Mouse (Mus musculus) forebrain, embryonic 10.5 days (tissue): Measurements from ENCODE around the gene Tsc22d2. TPM values are rescaled to one million over a fixed set of nuclear protein-coding genes. Genes with fewer than 3 reads are reported as not detected.

Experiments used
- DNase-seq: peaks from one replicate; pipeline ENCODE4 v3.0.0-alpha.2; 2017; ENCODE audit warnings: low spot score; ENCODE audit errors: extremely low spot score
- H3K27ac ChIP-seq: fragments of 300-500 bp; sonication (generic); 2 replicates; pipeline ENCODE4 v1.5.1; 2016; ENCODE audit warnings: mild to moderate bottlenecking
- H3K27me3 ChIP-seq: fragments of 300-500 bp; sonication (generic); 2 replicates; pipeline ENCODE4 v1.6.1; 2016; ENCODE audit warnings: mild to moderate bottlenecking; ENCODE audit not compliant: poor library complexity, severe bottlenecking
- H3K36me3 ChIP-seq: fragments of 300-500 bp; sonication (generic); replicated peaks from 2 replicates; pipeline ENCODE4 v1.6.1; 2016; ENCODE audit warnings: mild to moderate bottlenecking, moderate library complexity
- H3K4me1 ChIP-seq: fragments of 300-500 bp; sonication (generic); 2 replicates; pipeline ENCODE4 v1.6.1; 2016
- H3K4me3 ChIP-seq: fragments of 300-500 bp; sonication (generic); 2 replicates; pipeline ENCODE4 v1.5.1; 2016; ENCODE audit warnings: mild to moderate bottlenecking, moderate library complexity
- H3K9me3 ChIP-seq: fragments of 300-500 bp; sonication (generic); 2 replicates; pipeline ENCODE4 v1.6.1; 2016; ENCODE audit warnings: mild to moderate bottlenecking, moderate library complexity
- WGBS: fragments of 180-500 bp; shearing (Covaris S2); methylation state at CpG from one replicate; pipeline ENCODE4 v1.1.7; 2016; 5-methylcytosine and 5-hydroxymethylcytosine counted together
- polyA plus RNA-seq: library from polyadenylated mRNA; unstranded; fragments of >200 nt; fragmentation: Nextera tagmentation; extraction: Ambion mirVana; gene quantifications from 2 replicates; pipeline ENCODE4 v1.2.1, GENCODE M21; 2016

Tsc22d2 gene
- 6.3 and 6.6 TPM in 2 replicates for polyA plus RNA-seq

DNA sequence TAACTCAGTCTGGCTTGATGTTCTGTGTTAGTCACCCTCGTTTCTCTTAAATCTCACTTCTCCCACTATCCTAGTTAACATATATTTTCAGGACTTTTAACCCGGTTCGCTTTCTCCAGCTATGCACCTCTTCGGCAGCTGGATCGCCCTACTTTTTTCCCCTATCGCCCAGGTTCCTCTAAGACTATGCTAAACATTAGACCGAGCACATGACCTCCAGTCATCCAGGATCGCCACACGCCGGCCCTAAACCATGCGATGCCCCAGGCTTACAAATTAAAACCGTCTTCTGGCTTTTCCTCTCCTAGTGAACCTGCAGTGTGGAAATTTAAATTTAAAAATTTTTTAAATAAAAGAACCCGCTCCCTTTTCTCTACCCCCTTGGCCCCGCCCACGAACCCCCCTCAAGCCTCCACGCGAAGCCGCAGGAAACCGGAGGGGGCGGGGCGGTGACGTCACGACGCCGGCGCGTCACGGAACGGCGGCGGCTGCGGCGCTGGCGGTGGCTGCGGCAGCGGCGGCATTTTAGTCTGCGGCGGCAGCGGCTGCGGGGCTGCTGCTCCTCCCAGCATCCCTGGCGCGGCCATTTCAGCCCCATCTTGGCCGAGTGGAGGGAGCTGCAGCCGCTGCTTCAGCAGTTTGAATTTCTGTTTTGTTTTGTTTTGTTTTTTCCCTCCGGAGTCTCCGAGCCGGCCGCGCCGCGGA is at the start of gene Tsc22d2:
Tsc22d2 (plus strand) TSS at position 482 of the 705 bp plus-strand sequence.
- H3K4me1 ChIP-seq = peaks cover 31% of the 10 kb centered on the region
- no peaks in the 10 kb centered on the region for H3K9me3 ChIP-seq
- DNase-seq = peak; percentile 92
- no peaks in the 10 kb centered on the region for H3K27me3 ChIP-seq
- WGBS = under 1% methylated on average over 52 of the region's 52 CpGs
- H3K36me3 ChIP-seq = peaks cover 10% of the 10 kb centered on the region
- peak within 1 kb of the TSS; percentile 98 for H3K27ac ChIP-seq
- H3K4me3 ChIP-seq = peak within 1 kb of the TSS; percentile 99

DNA sequence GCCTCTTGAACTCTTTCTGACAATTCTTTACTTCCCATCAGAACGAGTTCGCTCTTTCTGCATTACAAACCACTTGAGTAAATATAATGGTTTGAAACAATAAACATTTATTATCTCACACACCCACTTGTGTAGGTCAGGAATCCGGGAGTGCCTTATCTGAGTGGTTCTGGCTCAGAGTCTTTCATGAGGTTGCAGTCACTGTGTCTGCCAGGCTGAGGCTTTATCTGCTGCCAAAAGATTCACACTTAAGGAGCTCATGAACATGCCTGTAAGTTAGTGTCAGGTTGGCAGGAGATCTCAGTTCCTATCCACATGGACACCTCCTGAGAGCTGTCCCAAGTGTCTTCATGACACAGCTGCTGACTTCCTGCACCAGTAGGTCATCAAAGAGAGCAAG is 47.8 kb upstream of the Tsc22d2 start:
- Histone ChIP-seq H3K4me1 (peaks cover 3% of the 10 kb centered on the region), H3K36me3 (no peaks in the 10 kb centered on the region), H3K27me3 (no peaks in the 10 kb centered on the region), H3K27ac (no peak overlapping the region), H3K4me3 (no peak overlapping the region), H3K9me3 (no peaks in the 10 kb centered on the region)
- WGBS = 83% methylated on average over 3 of the region's 3 CpGs
- DNase-seq = no peak

DNA sequence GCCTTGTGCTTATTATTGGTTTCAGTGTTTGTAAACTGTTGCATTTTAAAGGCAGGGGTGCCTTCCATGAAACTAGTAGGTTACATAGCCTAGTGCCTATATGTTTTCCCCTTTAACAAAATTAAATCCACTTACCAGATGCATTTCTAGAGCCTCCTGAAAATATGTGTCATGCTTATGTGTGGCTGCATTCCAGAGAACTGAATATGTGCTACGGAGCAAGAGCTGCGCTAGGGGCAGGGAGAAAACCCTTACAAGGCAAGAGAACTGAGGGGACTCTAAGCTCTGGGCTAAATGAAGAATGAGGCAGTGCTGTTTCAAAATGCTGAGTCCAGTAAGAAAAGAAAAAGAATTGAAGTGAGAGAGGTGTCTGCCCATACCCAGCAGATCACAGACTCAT is 43.7 kb upstream of the Tsc22d2 start:
- H3K9me3 ChIP-seq = no peaks in the 10 kb centered on the region
- DNase-seq = no peak
- no peaks in the 10 kb centered on the region for H3K36me3 ChIP-seq
- peaks cover 8% of the 10 kb centered on the region for H3K27me3 ChIP-seq
- peaks cover 19% of the 10 kb centered on the region for H3K4me1 ChIP-seq
- 89% methylated on average over 2 of the region's 2 CpGs for WGBS
- no peak overlapping the region for H3K27ac ChIP-seq
- H3K4me3 ChIP-seq = no peak overlapping the region

DNA sequence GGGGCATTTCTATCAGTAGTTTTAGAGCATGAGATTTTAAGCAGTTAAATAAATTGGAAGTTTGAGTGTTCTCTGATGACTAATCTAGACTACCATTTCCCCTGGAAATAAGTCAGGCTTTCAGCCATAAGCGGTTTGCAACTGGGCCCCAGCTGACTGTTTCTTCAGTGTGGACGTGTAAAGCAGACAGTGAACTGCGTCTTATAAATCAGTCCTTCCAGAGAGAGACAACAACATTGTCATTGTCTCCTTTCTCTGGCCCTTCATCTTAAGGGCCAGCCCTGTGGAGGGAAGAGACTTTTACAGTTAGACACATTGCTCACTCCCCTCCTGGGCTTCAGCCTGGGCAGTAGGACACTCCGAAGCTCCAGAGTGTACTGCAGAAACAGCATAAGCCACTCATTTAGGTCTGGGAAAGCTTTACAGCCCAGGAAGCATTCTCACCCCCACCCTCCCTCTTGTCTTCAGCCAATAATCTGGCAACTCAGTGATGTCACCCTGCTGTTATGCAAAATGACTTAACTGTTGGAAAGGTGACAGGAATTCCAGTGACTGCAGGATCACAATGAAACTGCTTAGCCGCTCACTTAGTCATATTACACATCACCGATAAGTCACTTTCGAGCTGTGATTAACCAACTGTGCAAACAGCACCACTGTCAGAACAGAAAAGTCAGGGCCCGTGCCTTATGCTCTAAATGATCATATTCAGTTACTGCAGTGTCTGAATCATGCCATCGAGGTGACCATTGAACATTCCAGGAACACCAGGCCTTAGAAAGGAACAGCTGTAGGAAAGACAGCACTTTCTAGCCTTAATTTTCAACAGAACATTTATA is 42.2 kb upstream of the Tsc22d2 start:
- 0 out of 2 replicates have a peak overlapping the region, but pooled peaks have one; percentile 44 for H3K27ac ChIP-seq
- 8% methylated on average over 9 of the region's 9 CpGs for whole genome bisulfite sequencing
- H3K4me3 ChIP-seq = peak overlapping the region; percentile 27

DNA sequence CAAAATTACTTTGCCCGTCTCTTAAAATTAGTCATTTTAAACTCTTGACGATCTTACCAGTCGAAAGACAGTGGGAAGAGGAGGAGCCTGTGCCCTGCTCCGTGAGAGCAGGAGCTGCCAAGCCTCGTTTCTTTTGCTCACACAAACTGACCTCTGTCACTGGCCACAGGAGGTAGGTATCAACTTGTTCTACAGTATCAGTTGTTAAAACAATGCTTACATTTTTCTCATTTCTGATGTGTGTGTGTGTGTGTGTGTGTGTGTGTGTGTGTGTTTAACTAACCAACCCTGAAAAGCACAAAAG is 41.7 kb upstream of the Tsc22d2 start:
- 12% methylated on average over 5 of the region's 5 CpGs for WGBS
- H3K27ac ChIP-seq = 0 out of 2 replicates have a peak overlapping the region, but pooled peaks have one; percentile 35
- no peaks in the 10 kb centered on the region for H3K36me3 ChIP-seq
- peak overlapping the region; percentile 27 for H3K4me3 ChIP-seq
- no peaks in the 10 kb centered on the region for H3K9me3 ChIP-seq
- peaks cover 24% of the 10 kb centered on the region for H3K4me1 ChIP-seq
- H3K27me3 ChIP-seq = peaks cover 8% of the 10 kb centered on the region
- DNase-seq = no peak

More for the DNA sequence above, 42.2 kb upstream of the Tsc22d2 start:
- peaks cover 19% of the 10 kb centered on the region for H3K4me1 ChIP-seq
- DNase-seq = peak; percentile 39
- H3K36me3 ChIP-seq = no peaks in the 10 kb centered on the region
- H3K27me3 ChIP-seq = peaks cover 8% of the 10 kb centered on the region
- no peaks in the 10 kb centered on the region for H3K9me3 ChIP-seq

DNA sequence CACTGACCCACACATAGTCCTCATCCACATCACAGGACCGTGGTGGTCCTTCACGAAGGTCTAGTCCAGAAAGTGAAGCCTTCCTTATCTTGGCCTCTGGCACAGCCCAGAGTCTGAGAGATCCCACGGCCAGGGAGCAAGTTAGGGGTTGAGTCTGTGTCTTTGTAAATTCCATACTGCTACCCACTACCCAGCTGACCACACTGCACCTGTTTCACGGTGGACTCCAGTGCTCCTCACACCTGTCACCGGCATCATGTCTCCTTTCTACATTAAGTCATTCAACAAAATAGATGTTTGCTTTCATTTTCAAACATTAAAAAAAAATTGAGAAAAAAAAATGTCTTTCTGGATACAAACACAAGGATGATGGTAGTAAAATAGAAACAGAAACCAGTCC is 40.2 kb upstream of the Tsc22d2 start:
- WGBS = 88% methylated on average over 5 of the region's 5 CpGs
- Histone ChIP-seq H3K27me3 (peaks cover 8% of the 10 kb centered on the region), H3K36me3 (no peaks in the 10 kb centered on the region), H3K4me3 (no peak overlapping the region), H3K4me1 (peaks cover 24% of the 10 kb centered on the region), H3K9me3 (no peaks in the 10 kb centered on the region), H3K27ac (no peak overlapping the region)
- no peak for DNase-seq

DNA sequence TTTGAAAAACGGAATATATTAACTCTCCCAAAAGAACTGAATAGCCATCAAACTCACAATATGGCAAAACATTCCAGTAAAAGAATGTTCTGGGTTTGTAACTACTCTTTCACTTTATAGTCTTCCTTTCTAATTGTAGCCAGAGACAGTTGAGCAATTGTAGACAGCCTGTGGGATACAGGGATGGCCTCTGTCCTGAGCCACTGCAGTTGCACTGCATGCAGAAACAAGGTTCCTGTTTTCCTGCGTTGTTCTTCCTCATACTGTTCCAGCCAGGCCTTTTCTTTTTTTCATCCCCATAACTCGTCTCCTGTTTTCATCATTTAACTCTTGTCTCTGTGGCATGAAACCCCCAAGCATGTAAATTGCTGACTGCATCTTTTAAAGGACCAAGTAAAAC is 37.8 kb upstream of the Tsc22d2 start:
- Histone ChIP-seq H3K27ac (no peak overlapping the region), H3K36me3 (no peaks in the 10 kb centered on the region), H3K4me1 (peaks cover 21% of the 10 kb centered on the region), H3K4me3 (no peak overlapping the region), H3K27me3 (peaks cover 8% of the 10 kb centered on the region), H3K9me3 (no peaks in the 10 kb centered on the region)
- no peak for DNase-seq
- 74% methylated on average over 3 of the region's 3 CpGs for WGBS

DNA sequence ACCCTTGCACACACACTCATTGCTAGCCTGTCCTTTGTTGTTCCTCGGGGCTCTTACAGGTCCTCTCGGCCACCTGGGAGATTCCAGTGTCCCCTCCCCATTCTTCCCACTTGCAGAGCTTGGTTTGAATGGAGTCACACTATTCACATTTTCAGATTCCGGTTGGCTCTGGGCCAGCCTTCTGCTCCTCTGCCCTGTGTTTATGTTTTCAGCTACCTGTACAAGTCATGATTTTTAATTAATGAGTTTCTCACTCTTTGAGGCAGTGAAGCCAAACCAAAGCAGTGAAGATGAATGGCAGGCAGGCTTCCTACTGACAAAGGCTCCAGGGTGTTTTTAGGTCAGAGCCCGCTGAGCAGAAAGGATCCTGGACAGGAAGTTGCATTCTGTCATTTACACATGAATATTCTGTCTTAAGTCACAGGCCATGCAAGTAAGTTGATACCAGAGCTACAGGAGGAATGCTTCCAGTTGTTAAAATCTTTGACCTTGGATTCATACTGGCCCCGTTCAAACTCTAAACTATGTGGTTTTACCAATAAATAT is 36.9 kb upstream of the Tsc22d2 start:
- H3K27ac ChIP-seq = no peak overlapping the region
- peaks cover 12% of the 10 kb centered on the region for H3K4me1 ChIP-seq
- peaks cover 8% of the 10 kb centered on the region for H3K27me3 ChIP-seq
- no peak overlapping the region for H3K4me3 ChIP-seq
- H3K9me3 ChIP-seq = no peaks in the 10 kb centered on the region
- H3K36me3 ChIP-seq = no peaks in the 10 kb centered on the region
- DNase-seq = no peak
- WGBS = 59% methylated on average over 5 of the region's 5 CpGs

DNA sequence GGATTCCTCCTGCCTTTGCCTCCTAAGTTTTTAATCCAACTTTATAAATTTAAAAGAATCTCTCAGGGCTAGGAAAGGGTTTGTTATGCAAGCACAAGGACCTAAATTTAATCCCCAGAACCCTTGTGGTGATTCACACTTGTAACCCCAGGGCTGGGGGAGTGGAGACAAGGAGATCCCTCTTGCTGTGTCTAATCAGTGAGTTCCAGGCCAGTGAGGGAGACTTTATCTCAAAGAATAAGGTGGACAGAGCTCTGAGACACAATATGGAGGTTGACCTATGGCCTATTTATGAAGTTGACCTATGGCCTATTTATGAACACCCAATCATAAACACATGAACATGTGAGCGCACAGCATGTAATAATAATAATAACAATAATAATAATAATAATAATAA is 31.8 kb upstream of the Tsc22d2 start:
- H3K27me3 ChIP-seq = no peaks in the 10 kb centered on the region
- no peaks in the 10 kb centered on the region for H3K36me3 ChIP-seq
- no peak overlapping the region for H3K4me3 ChIP-seq
- peaks cover 2% of the 10 kb centered on the region; the same call in 1 of the 2 replicates for H3K4me1 ChIP-seq
- H3K9me3 ChIP-seq = no peaks in the 10 kb centered on the region
- WGBS = 91% methylated on average over 1 of the region's 1 CpGs
- H3K27ac ChIP-seq = no peak overlapping the region
- DNase-seq = no peak

DNA sequence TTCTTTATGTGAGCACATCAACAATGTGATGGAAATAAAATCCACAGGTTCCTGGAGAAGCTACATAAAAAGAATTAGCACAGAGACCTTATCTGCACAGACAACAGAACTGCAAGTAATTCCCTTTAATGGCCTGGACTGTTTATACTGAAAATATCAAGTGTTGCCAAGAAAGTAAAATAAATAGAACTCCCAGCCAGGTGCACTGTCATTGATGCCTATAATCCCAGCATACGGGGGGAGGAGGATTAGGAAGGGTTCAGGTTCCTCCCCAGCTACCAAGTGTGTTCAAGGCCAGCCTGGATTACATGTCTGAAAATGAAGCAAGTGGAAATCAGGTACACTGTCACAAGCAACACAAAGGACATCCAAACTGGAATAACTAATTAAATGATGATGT is 29.5 kb upstream of the Tsc22d2 start:
- no peak for DNase-seq
- H3K4me1 ChIP-seq = no peaks in the 10 kb centered on the region
- no peak overlapping the region for H3K4me3 ChIP-seq
- H3K27ac ChIP-seq = no peak overlapping the region
- no peaks in the 10 kb centered on the region for H3K27me3 ChIP-seq
- WGBS = 58% methylated on average over 1 of the region's 1 CpGs
- H3K9me3 ChIP-seq = no peaks in the 10 kb centered on the region
- no peaks in the 10 kb centered on the region for H3K36me3 ChIP-seq

DNA sequence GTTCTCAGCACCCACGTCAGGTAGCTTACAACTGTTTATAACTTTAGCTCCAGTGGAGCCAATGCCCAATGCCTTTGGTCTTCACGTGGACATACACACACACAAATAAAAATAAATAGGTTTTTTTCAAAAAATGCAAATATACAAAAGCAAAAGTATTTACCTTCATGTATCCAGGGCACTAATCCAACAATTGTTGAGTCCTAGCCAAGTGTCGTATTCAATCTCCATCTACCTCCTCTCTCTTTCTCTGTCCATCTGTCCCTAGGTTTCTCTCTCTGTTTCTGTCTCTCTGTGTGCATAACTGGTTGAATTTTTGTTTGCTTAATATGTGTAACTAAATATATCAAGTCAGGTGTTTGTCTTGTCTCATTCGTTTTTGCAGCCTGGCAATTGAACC is 25.8 kb upstream of the Tsc22d2 start:
- Histone ChIP-seq H3K27ac (no peak overlapping the region), H3K36me3 (no peaks in the 10 kb centered on the region), H3K9me3 (no peaks in the 10 kb centered on the region), H3K4me1 (no peaks in the 10 kb centered on the region), H3K4me3 (no peak overlapping the region), H3K27me3 (no peaks in the 10 kb centered on the region)
- DNase-seq = no peak
- 87% methylated on average over 4 of the region's 4 CpGs for WGBS

DNA sequence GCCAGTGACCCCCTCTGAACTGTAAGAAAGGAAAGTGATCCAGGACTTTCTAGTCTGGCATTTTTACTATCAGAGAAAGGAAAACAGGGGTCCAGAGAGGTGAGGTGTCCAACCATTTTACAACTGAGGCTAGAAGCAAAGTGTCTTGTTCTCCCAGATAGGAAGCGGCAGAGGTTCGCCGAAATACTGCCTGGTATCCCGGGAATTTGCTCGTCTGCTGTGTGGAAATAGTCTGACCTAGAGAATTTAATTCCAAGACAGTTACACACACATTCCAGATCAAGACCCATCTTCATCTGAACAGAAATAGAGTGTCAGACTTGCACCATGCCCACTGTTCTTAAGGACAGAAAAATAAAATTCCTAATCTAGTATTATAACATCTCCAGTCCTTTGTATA is 16.0 kb upstream of the Tsc22d2 start:
- Histone ChIP-seq H3K4me3 (no peak overlapping the region), H3K4me1 (peaks cover 4% of the 10 kb centered on the region), H3K9me3 (no peaks in the 10 kb centered on the region), H3K36me3 (no peaks in the 10 kb centered on the region), H3K27ac (no peak overlapping the region), H3K27me3 (no peaks in the 10 kb centered on the region)
- no peak for DNase-seq
- WGBS = 84% methylated on average over 5 of the region's 5 CpGs

DNA sequence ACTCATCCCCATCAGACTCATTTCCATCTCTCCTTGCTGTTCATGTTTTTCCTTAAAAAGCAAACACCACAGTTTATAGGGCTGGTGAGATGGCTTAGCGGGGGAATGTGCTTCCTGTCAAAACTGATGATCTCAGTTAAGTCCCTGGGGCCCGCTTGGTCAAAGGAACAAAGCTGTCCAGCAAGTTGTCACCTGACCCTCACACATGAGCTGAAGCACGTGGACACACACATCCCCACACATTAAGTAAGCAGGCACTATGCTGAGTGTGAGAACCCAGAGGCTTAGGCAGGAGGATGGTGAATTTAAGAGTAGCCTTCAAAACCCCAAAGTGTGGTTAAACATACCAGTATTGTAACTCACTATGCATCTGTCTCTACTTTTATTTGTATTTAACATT is 14.6 kb upstream of the Tsc22d2 start:
- no peak overlapping the region for H3K4me3 ChIP-seq
- WGBS = 70% methylated on average over 3 of the region's 3 CpGs
- no peak overlapping the region for H3K27ac ChIP-seq
- no peaks in the 10 kb centered on the region for H3K36me3 ChIP-seq
- H3K27me3 ChIP-seq = no peaks in the 10 kb centered on the region
- DNase-seq = no peak
- H3K9me3 ChIP-seq = no peaks in the 10 kb centered on the region
- H3K4me1 ChIP-seq = peaks cover 4% of the 10 kb centered on the region
